Mouse (Mus musculus) forebrain, embryonic 12.5 days (tissue): Measurements from ENCODE around the gene Prkcsh. TPM values are rescaled to one million over a fixed set of nuclear protein-coding genes. Genes with fewer than 3 reads are reported as not detected.
A peak's percentile ranks its signal among the peaks of the same experiment; 100 is the strongest.

Experiments used
- ATAC-seq: fragments of 200-750 bp; cut with Nextera tagmentation; 2 replicates; pipeline ENCODE4 v1.8.0; 2017; ENCODE audit warnings: moderate TSS enrichment; ENCODE audit not compliant: low FRiP score
- H3K27ac ChIP-seq: fragments of 300-500 bp; sonication (generic); 2 replicates; pipeline ENCODE4 v1.5.1; 2016; ENCODE audit warnings: mild to moderate bottlenecking
- H3K27me3 ChIP-seq: fragments of 300-500 bp; sonication (generic); 2 replicates; pipeline ENCODE4 v1.6.1; 2016; ENCODE audit warnings: mild to moderate bottlenecking
- H3K36me3 ChIP-seq: fragments of 300-500 bp; sonication (generic); replicated peaks from 2 replicates; pipeline ENCODE4 v1.6.1; 2016; ENCODE audit warnings: mild to moderate bottlenecking
- H3K4me1 ChIP-seq: fragments of 300-500 bp; sonication (generic); 2 replicates; pipeline ENCODE4 v1.6.1; 2016
- H3K4me2 ChIP-seq: fragments of 300-500 bp; sonication (generic); 2 replicates; pipeline ENCODE4 v1.6.1; 2016; ENCODE audit warnings: mild to moderate bottlenecking, moderate library complexity
- H3K4me3 ChIP-seq: fragments of 300-500 bp; sonication (generic); replicated peaks from 2 replicates; pipeline ENCODE4 v1.5.1; 2016; ENCODE audit warnings: mild to moderate bottlenecking
- H3K9ac ChIP-seq: fragments of 300-500 bp; sonication (generic); 2 replicates; pipeline ENCODE4 v1.6.1; 2016; ENCODE audit warnings: mild to moderate bottlenecking
- H3K9me3 ChIP-seq: fragments of 300-500 bp; sonication (generic); 2 replicates; pipeline ENCODE4 v1.6.1; 2016
- WGBS: fragments of 180-500 bp; shearing (Covaris S2); methylation state at CpG from one replicate; pipeline ENCODE4 v1.1.7; 2016; 5-methylcytosine and 5-hydroxymethylcytosine counted together
- polyA plus RNA-seq: library from polyadenylated mRNA; unstranded; fragments of >200 nt; fragmentation: Nextera tagmentation; extraction: Ambion mirVana; gene quantifications from 2 replicates; pipeline ENCODE4 v1.2.1, GENCODE M21; 2016

The Prkcsh gene
- polyA plus RNA-seq, 1 experiment from 2014 or later = 95.0 TPM

- Histone ChIP-seq H3K4me3 (peak overlapping the region; percentile 42), H3K9ac (peak overlapping the region; percentile 45), H3K4me1 (peaks cover 28% of the 10 kb centered on the region), H3K27ac (no peak overlapping the region), H3K9me3 (no peaks in the 10 kb centered on the region), H3K36me3 (0 out of 2 replicates have a peak, but pooled peaks cover under 1% of the 10 kb centered on the region), H3K4me2 (peak overlapping the region; percentile 72), H3K27me3 (peaks cover 55% of the 10 kb centered on the region)
- 3% methylated on average over 34 of the region's 34 CpGs for WGBS
- peak; percentile 83 for ATAC-seq
Observed at GRCm38 (mm10) chr9:21962416-21963059, 40.1 kb upstream of the Prkcsh start.

GRCm38 (mm10) chr9:21963417-21963816 is 39.2 kb upstream of the Prkcsh start, which contains the start of gene Epor:
Gene Epor (minus strand): TSS chr9:21963506.
- Histone ChIP-seq H3K4me2 (peak within 1 kb of the TSS; percentile 72), H3K36me3 (no peaks in the 10 kb centered on the region), H3K4me1 (peaks cover 28% of the 10 kb centered on the region), H3K4me3 (peak within 1 kb of the TSS; percentile 42), H3K27me3 (peaks cover 55% of the 10 kb centered on the region), H3K9me3 (no peaks in the 10 kb centered on the region), H3K27ac (no peak within 1 kb of the TSS), H3K9ac (peak within 1 kb of the TSS; percentile 45)
- 32% methylated on average over 7 of the region's 8 CpGs for WGBS
- ATAC-seq = no peak

- Histone ChIP-seq H3K27me3 (peaks cover 4% of the 10 kb centered on the region), H3K4me3 (no peak overlapping the region), H3K9me3 (no peaks in the 10 kb centered on the region), H3K4me1 (no peaks in the 10 kb centered on the region), H3K36me3 (no peaks in the 10 kb centered on the region), H3K4me2 (no peak overlapping the region), H3K27ac (no peak overlapping the region), H3K9ac (no peak overlapping the region)
- 80% methylated on average over 6 of the region's 6 CpGs for WGBS
- no peak for ATAC-seq
Observed at GRCm38 (mm10) chr9:21968883-21969282, 33.7 kb upstream of the Prkcsh start.

GRCm38 (mm10) chr9:21969304-21969703 is 33.3 kb upstream of the Prkcsh start:
- 89% methylated on average over 4 of the region's 4 CpGs for WGBS

GRCm38 (mm10) chr9:21976626-21977175 is 25.9 kb upstream of the Prkcsh start:
- H3K9ac ChIP-seq = no peak overlapping the region
- H3K27me3 ChIP-seq = no peaks in the 10 kb centered on the region
- H3K36me3 ChIP-seq = no peaks in the 10 kb centered on the region
- no peaks in the 10 kb centered on the region for H3K9me3 ChIP-seq
- no peaks in the 10 kb centered on the region for H3K4me1 ChIP-seq
- no peak overlapping the region for H3K4me3 ChIP-seq
- no peak for ATAC-seq
- H3K27ac ChIP-seq = no peak overlapping the region
- 83% methylated on average over 10 of the region's 10 CpGs for WGBS
- no peak overlapping the region for H3K4me2 ChIP-seq

More at GRCm38 (mm10) chr9:21969304-21969703, 33.3 kb upstream of the Prkcsh start:
- H3K4me2 ChIP-seq = no peak overlapping the region
- no peaks in the 10 kb centered on the region for H3K4me1 ChIP-seq
- no peaks in the 10 kb centered on the region for H3K9me3 ChIP-seq
- H3K36me3 ChIP-seq = no peaks in the 10 kb centered on the region
- H3K9ac ChIP-seq = no peak overlapping the region
- H3K4me3 ChIP-seq = no peak overlapping the region
- no peak for ATAC-seq
- no peak overlapping the region for H3K27ac ChIP-seq
- 0 out of 2 replicates have a peak, but pooled peaks cover under 1% of the 10 kb centered on the region for H3K27me3 ChIP-seq

- Histone ChIP-seq H3K9ac (no peak overlapping the region), H3K36me3 (no peaks in the 10 kb centered on the region), H3K27ac (no peak overlapping the region), H3K27me3 (no peaks in the 10 kb centered on the region), H3K4me1 (no peaks in the 10 kb centered on the region), H3K4me3 (no peak overlapping the region), H3K9me3 (no peaks in the 10 kb centered on the region), H3K4me2 (no peak overlapping the region)
- WGBS = 91% methylated on average over 5 of the region's 5 CpGs
- ATAC-seq = no peak
Observed at GRCm38 (mm10) chr9:21977331-21977730, 25.3 kb upstream of the Prkcsh start.

- no peak overlapping the region for H3K4me3 ChIP-seq
- no peaks in the 10 kb centered on the region for H3K9me3 ChIP-seq
- 15% methylated on average over 2 of the region's 2 CpGs for WGBS
- H3K36me3 ChIP-seq = no peaks in the 10 kb centered on the region
- no peak overlapping the region for H3K4me2 ChIP-seq
- no peaks in the 10 kb centered on the region for H3K4me1 ChIP-seq
- H3K27me3 ChIP-seq = no peaks in the 10 kb centered on the region
- no peak for ATAC-seq
- no peak overlapping the region for H3K9ac ChIP-seq
- H3K27ac ChIP-seq = no peak overlapping the region
Observed at GRCm38 (mm10) chr9:21977972-21978371, 24.6 kb upstream of the Prkcsh start.

- Histone ChIP-seq H3K4me1 (no peaks in the 10 kb centered on the region; the same call in 1 of the 2 replicates), H3K9me3 (no peaks in the 10 kb centered on the region), H3K27ac (no peak overlapping the region), H3K4me2 (no peak overlapping the region), H3K36me3 (no peaks in the 10 kb centered on the region), H3K27me3 (no peaks in the 10 kb centered on the region), H3K9ac (no peak overlapping the region), H3K4me3 (no peak overlapping the region)
- ATAC-seq = no peak
- WGBS = 89% methylated on average over 4 of the region's 4 CpGs
Observed at GRCm38 (mm10) chr9:21978398-21979128, 24.0 kb upstream of the Prkcsh start.

- 5% methylated on average over 3 of the region's 3 CpGs for WGBS
- Histone ChIP-seq H3K4me3 (no peak overlapping the region), H3K27ac (no peak overlapping the region), H3K4me2 (no peak overlapping the region), H3K9me3 (no peaks in the 10 kb centered on the region), H3K9ac (no peak overlapping the region), H3K27me3 (peaks cover 48% of the 10 kb centered on the region), H3K36me3 (no peaks in the 10 kb centered on the region), H3K4me1 (peaks cover 18% of the 10 kb centered on the region)
- ATAC-seq = no peak
Observed at GRCm38 (mm10) chr9:21983911-21984310, 18.7 kb upstream of the Prkcsh start.

- H3K4me1 ChIP-seq = peaks cover 34% of the 10 kb centered on the region
- WGBS = 8% methylated on average over 36 of the region's 36 CpGs
- H3K4me3 ChIP-seq = peak overlapping the region; percentile 42
- no peak overlapping the region for H3K27ac ChIP-seq
- no peaks in the 10 kb centered on the region for H3K36me3 ChIP-seq
- ATAC-seq = no peak
- peaks cover 87% of the 10 kb centered on the region for H3K27me3 ChIP-seq
- no peak overlapping the region for H3K9ac ChIP-seq
- peak overlapping the region; percentile 68 for H3K4me2 ChIP-seq
- H3K9me3 ChIP-seq = no peaks in the 10 kb centered on the region
Observed at GRCm38 (mm10) chr9:21987592-21988342, 14.8 kb upstream of the Prkcsh start.

GRCm38 (mm10) chr9:21988421-21989101 is 14.0 kb upstream of the Prkcsh start:
- peak overlapping the region; percentile 42 for H3K4me3 ChIP-seq
- H3K36me3 ChIP-seq = no peaks in the 10 kb centered on the region
- WGBS = 1% methylated on average over 32 of the region's 32 CpGs
- peak overlapping the region; percentile 53 for H3K9ac ChIP-seq
- H3K4me2 ChIP-seq = peak overlapping the region; percentile 68
- H3K4me1 ChIP-seq = peaks cover 34% of the 10 kb centered on the region
- peaks cover 94% of the 10 kb centered on the region for H3K27me3 ChIP-seq
- H3K9me3 ChIP-seq = no peaks in the 10 kb centered on the region
- no peak for ATAC-seq
- H3K27ac ChIP-seq = no peak overlapping the region
